Mouse (Mus musculus) heart, adult 2 months (tissue): ENCODE results near the gene H1f0. TPM values are rescaled to one million over a fixed set of nuclear protein-coding genes. Genes with fewer than 3 reads are reported as not detected.
A peak's percentile ranks its signal among the peaks of the same experiment; 100 is the strongest.

ENCODE experiments used
- DNase-seq, 2 experiments: peaks; one replicate each; pipeline ENCODE4 v3.0.0; 2021
- H3K27ac ChIP-seq: fragments of 200-600 bp; 2 replicates; pipeline ENCODE4 v1.8.1; 2022
- H3K27me3 ChIP-seq: fragments of 200-500 bp; 2 replicates; pipeline ENCODE4 v1.6.1; 2012; ENCODE audit warnings: mild to moderate bottlenecking, low read length, inconsistent platforms, mixed read lengths; ENCODE audit not compliant: control insufficient read depth, insufficient read depth
- H3K36me3 ChIP-seq: fragments of 200-500 bp; 2 replicates; pipeline ENCODE4 v1.6.1; 2012; ENCODE audit warnings: low read length, inconsistent platforms; ENCODE audit not compliant: control insufficient read depth, insufficient read depth
- H3K4me1 ChIP-seq: fragments of 200-500 bp; 2 replicates; pipeline ENCODE4 v1.6.1; 2011; ENCODE audit warnings: low read length; ENCODE audit not compliant: control insufficient read depth, insufficient read depth
- H3K4me3 ChIP-seq: fragments of 200-600 bp; 2 replicates; pipeline ENCODE4 v1.8.1; 2022
- H3K79me2 ChIP-seq: fragments of 200-500 bp; replicated peaks from 2 replicates; pipeline ENCODE4 v1.6.1; 2012; ENCODE audit warnings: mild to moderate bottlenecking, inconsistent platforms, low read length, moderate library complexity, mixed read lengths; ENCODE audit not compliant: control insufficient read depth, insufficient read depth
- H3K9ac ChIP-seq: fragments of 200-500 bp; 2 replicates; pipeline ENCODE4 v1.6.1; 2012; ENCODE audit warnings: low read depth, mild to moderate bottlenecking, control low read depth, inconsistent platforms, low read length, mixed read lengths
- CTCF ChIP-seq: fragments of 200-600 bp; IDR thresholded peaks from 2 replicates; pipeline ENCODE4 v1.8.1; 2022; ENCODE audit warnings: antibody characterized with exemption, mild to moderate bottlenecking, moderate library complexity
- EP300 ChIP-seq: fragments of 200-500 bp; IDR thresholded peaks from 2 replicates; pipeline ENCODE4 v1.6.1; 2011; ENCODE audit warnings: low read depth, low read length, control low read depth; ENCODE audit not compliant: insufficient read depth
- POLR2A ChIP-seq: fragments of 200-500 bp; IDR thresholded peaks from 2 replicates; pipeline ENCODE4 v1.6.1; 2011; ENCODE audit warnings: mild to moderate bottlenecking, low read depth, low read length, control low read depth; ENCODE audit not compliant: insufficient read depth
- WGBS: fragments of 180-500 bp; shearing (Covaris S2); methylation state at CpG from one replicate; pipeline ENCODE4 v1.1.7; 2018; 5-methylcytosine and 5-hydroxymethylcytosine counted together
- intact Hi-C: fragments of 180-260 bp; cut with DNase I; formaldehyde crosslinking; loops from one replicate; pipeline ENCODE4 v1.15.1; 2025
- polyA plus RNA-seq: library from polyadenylated mRNA; depleted of rRNA; stranded (reverse); fragments of >200 nt; gene quantifications from 2 replicates; pipeline ENCODE4 v1.2.3, GENCODE M21; 2012
- total RNA-seq, 2 experiments: library from RNA; stranded (reverse); gene quantifications; 2 replicates each; pipeline ENCODE4 v1.2.3; 2021

The H1f0 gene
- total and polyA plus RNA-seq, 3 experiments: 54.2 to 82.4 (median 73.3) TPM

DNA sequence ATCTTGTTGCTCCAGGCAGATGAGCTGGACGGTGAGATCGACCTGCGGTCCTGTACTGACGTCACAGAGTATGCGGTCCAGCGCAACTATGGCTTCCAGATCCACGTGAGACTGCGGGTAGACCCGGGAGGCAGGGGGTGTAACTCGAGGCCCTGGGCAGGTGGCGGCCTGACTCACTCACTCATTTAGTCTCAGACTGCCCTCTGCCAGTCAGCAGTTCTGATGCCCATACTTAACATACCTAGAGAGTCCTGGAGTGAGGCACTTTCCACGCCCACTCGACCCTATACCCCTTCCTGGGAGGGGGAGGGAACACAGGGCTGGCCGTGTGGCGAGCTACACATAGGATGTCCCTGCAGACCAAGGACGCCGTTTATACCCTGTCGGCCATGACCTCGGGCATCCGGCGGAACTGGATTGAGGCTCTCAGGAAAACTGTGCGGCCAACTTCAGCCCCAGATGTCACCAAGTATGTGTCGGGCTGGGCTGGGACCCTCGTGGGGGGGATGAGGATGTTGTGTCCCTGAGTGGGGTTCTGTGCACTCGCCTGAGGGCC is 37.2 kb upstream of the H1f0 start:
- DNase-seq: no peak
- whole genome bisulfite sequencing: 96% methylated on average over 25 of the region's 25 CpGs
- no peaks in the 10 kb centered on the region for H3K36me3 ChIP-seq
- H3K4me1 ChIP-seq: peaks cover 7% of the 10 kb centered on the region
- intact Hi-C loops: no loop called here
- H3K79me2 ChIP-seq: no peaks in the 10 kb centered on the region
- H3K27ac ChIP-seq: no peak overlapping the region
- TF ChIP-seq POLR2A (no peak), EP300 (no peak), CTCF (no peak)
- H3K4me3 ChIP-seq: no peak overlapping the region
- no peak overlapping the region for H3K9ac ChIP-seq
- no peaks in the 10 kb centered on the region for H3K27me3 ChIP-seq

GRCm38 (mm10) chr15:78992235-78992634 is 36.0 kb upstream of the H1f0 start:
- H3K27ac ChIP-seq: no peak overlapping the region
- no peak for DNase-seq
- H3K27me3 ChIP-seq: no peaks in the 10 kb centered on the region
- no peaks in the 10 kb centered on the region for H3K79me2 ChIP-seq
- H3K9ac ChIP-seq: no peak overlapping the region
- H3K4me1 ChIP-seq: peaks cover 7% of the 10 kb centered on the region
- TF ChIP-seq EP300 (no peak), CTCF (peak; percentile 34)
- intact Hi-C loops: no loop called here
- H3K4me3 ChIP-seq: no peak overlapping the region
- no peaks in the 10 kb centered on the region for H3K36me3 ChIP-seq
- 93% methylated on average over 7 of the region's 7 CpGs for WGBS

- Histone ChIP-seq H3K9ac (no peak overlapping the region), H3K36me3 (no peaks in the 10 kb centered on the region), H3K79me2 (no peaks in the 10 kb centered on the region), H3K4me1 (peaks cover 5% of the 10 kb centered on the region), H3K27ac (no peak overlapping the region), H3K4me3 (no peak overlapping the region), H3K27me3 (no peaks in the 10 kb centered on the region)
- DNase-seq: no peak
- 98% methylated on average over 24 of the region's 24 CpGs for WGBS
- intact Hi-C loops: no loop called here
- TF ChIP-seq CTCF (no peak), EP300 (no peak), POLR2A (no peak)
These were observed 35.3 kb upstream of the H1f0 start for GRCm38 (mm10) chr15:78992925-78993324.

GRCm38 (mm10) chr15:78995916-78996315 is 32.3 kb upstream of the H1f0 start:
- Histone ChIP-seq H3K36me3 (no peaks in the 10 kb centered on the region), H3K9ac (no peak overlapping the region), H3K79me2 (no peaks in the 10 kb centered on the region), H3K4me1 (no peaks in the 10 kb centered on the region), H3K27ac (no peak overlapping the region), H3K4me3 (no peak overlapping the region), H3K27me3 (no peaks in the 10 kb centered on the region)
- no peak for TF ChIP-seq POLR2A
- TF ChIP-seq CTCF: no peak
- no peak for TF ChIP-seq EP300
- no peak for DNase-seq
- WGBS: 91% methylated on average over 4 of the region's 4 CpGs
- intact Hi-C loops: no loop called here

DNA sequence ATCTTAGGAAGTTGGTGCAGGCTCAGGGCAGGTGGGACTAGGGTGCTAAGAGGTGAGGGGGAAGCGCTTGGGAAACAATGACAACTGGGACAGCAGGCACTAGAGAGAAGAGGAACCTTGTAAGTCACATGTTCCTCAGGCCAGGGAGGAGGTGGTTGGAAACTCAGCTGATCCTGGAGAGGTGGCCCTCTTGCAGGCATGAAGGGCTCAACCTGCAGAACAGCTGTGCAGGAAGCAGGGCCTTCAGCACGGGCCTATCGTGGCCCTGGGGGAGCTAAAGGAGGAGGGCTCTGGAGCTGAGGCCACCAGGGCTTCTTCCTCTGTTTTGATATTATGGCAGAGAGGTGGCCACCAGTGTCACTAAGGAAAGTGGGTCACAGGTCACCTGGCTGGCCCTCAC is 31.6 kb upstream of the H1f0 start:
- Histone ChIP-seq H3K27ac (no peak overlapping the region), H3K36me3 (no peaks in the 10 kb centered on the region), H3K9ac (no peak overlapping the region), H3K27me3 (no peaks in the 10 kb centered on the region), H3K4me3 (no peak overlapping the region), H3K4me1 (no peaks in the 10 kb centered on the region), H3K79me2 (no peaks in the 10 kb centered on the region)
- WGBS: 45% methylated on average over 3 of the region's 3 CpGs
- intact Hi-C loops: no loop called here
- TF ChIP-seq POLR2A (no peak), EP300 (no peak), CTCF (0 out of 2 replicates have a peak, but pooled peaks have one; percentile 12)
- no peak for DNase-seq

- Histone ChIP-seq H3K36me3 (no peaks in the 10 kb centered on the region), H3K4me3 (no peak overlapping the region), H3K27ac (no peak overlapping the region), H3K4me1 (no peaks in the 10 kb centered on the region), H3K9ac (no peak overlapping the region), H3K79me2 (no peaks in the 10 kb centered on the region), H3K27me3 (no peaks in the 10 kb centered on the region)
- intact Hi-C loops: no loop called here
- no peak for DNase-seq
- 55% methylated on average over 8 of the region's 8 CpGs for WGBS
- TF ChIP-seq POLR2A: no peak
- TF ChIP-seq EP300: no peak
- no peak for TF ChIP-seq CTCF
These were observed 29.9 kb upstream of the H1f0 start for GRCm38 (mm10) chr15:78998348-78998747.

DNA sequence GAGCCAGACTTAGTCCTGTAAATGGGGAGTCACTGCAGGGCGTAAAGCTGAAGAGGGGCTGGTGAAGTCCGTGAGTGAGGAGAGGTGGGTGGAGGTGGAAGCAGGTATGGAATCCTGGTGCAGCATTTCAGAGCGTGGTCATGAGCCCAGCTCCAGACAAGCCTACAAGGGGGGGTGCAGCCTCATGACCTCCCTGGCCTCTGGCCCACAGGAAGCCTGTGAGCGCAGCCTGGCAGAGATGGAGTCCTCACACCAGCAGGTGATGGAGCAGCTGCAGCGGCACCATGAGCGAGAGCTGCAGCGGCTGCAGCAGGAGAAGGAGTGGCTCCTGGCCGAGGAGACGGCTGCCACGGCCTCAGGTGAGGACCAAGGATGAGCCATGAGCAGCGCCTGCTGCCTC is 28.7 kb upstream of the H1f0 start:
- Histone ChIP-seq H3K9ac (no peak overlapping the region), H3K27me3 (no peaks in the 10 kb centered on the region), H3K4me1 (no peaks in the 10 kb centered on the region), H3K79me2 (no peaks in the 10 kb centered on the region), H3K27ac (no peak overlapping the region), H3K4me3 (no peak overlapping the region), H3K36me3 (no peaks in the 10 kb centered on the region)
- TF ChIP-seq POLR2A (no peak), EP300 (no peak), CTCF (no peak)
- no peak for DNase-seq
- WGBS: 71% methylated on average over 11 of the region's 11 CpGs
- intact Hi-C loops: no loop called here
